Mouse (Mus musculus) cerebellum, adult 2 months (tissue): ENCODE data around the gene Gm6034.
"Not testable (repeated sequence)": the region's sequence is repeated elsewhere in the genome, so short reads cannot be mapped to it uniquely, and the experiment has no call there.

Source experiments
- CTCF ChIP-seq: fragments of 200-500 bp; IDR thresholded peaks from 2 replicates; pipeline ENCODE4 v1.5.1; 2011; ENCODE audit warnings: low read depth, mild to moderate bottlenecking, control low read depth, low read length, moderate library complexity, borderline replicate concordance; ENCODE audit not compliant: insufficient read depth
- POLR2A ChIP-seq: fragments of 200-500 bp; IDR thresholded peaks from 2 replicates; pipeline ENCODE4 v1.6.1; 2011; ENCODE audit warnings: low read length, control low read depth, borderline replicate concordance; ENCODE audit not compliant: insufficient read depth

DNA sequence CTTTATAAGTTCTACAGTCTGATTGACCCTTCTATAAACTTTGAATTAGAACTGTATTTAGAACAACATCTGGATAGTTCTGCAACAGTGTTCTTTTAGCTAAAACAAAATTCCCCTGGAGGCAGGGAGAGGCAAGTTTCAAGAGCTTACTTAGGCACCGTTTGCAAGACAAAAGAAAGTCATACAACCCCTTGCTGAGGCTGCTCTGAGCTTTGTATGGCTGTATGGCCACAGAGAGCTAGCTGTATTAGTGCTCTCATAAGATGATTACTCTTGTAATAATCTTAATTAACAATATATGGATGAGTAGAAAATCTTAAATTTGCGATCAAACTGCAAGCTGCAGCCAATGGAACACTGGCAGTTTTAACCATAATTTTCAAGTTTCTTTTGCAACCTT lies 56.8 kb downstream of the Gm6034 start:
- not testable (repeated sequence) for TF ChIP-seq POLR2A, CTCF
